Mouse (Mus musculus): ENCODE results near the gene Gpr137.

DNA sequence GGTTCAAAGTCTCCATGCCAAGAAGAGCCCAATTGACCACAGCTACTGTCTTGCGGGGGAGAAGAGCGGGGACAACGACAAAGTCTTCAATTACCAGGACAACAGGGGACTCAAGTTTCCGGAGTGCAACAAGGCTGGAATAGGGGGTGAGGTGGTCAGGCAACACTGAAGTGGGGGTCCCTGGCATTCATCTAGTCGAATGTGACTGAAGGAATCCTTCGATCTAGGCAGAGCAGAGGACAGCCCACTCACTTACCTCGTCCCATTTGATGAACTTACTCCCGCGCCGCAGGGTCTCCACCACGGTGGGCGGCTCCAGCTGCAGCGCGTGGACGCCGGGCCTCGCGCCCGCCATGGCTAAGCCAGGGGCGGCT lies 27.0 kb upstream of the Gpr137 start:
- TF ChIP-seq CTCF (IDR thresholded peaks at IDR 0.05; ENCODE audit: borderline replicate concordance, insufficient read depth, low read depth, low read length) (no peak), POLR2A (IDR thresholded peaks at IDR 0.05; ENCODE audit: borderline replicate concordance, insufficient read depth, low read length) (no peak)

Data from cerebellum, adult 2 months (tissue).